Mouse (Mus musculus) brown adipose tissue, adult 24 weeks (tissue): ENCODE results near the gene Olfr432. TPM values are rescaled to one million over a fixed set of nuclear protein-coding genes. Genes with fewer than 3 reads are reported as not detected.
A peak's percentile ranks its signal among the peaks of the same experiment; 100 is the strongest.
"Not testable (repeated sequence)": the region's sequence is repeated elsewhere in the genome, so short reads cannot be mapped to it uniquely, and the experiment has no call there.

Experiments
- H3K27ac ChIP-seq: fragments of 200-500 bp; replicated peaks from 2 replicates; pipeline ENCODE4 v1.5.1; 2012; ENCODE audit warnings: low read depth, mild to moderate bottlenecking, low read length
- H3K4me1 ChIP-seq: fragments of 200-500 bp; 2 replicates; pipeline ENCODE4 v1.6.1; 2012; ENCODE audit warnings: low read length, mixed read lengths; ENCODE audit not compliant: control insufficient read depth, insufficient read depth, insufficient read length
- H3K4me3 ChIP-seq: fragments of 200-500 bp; 2 replicates; pipeline ENCODE4 v1.5.1; 2012; ENCODE audit warnings: low read depth, mild to moderate bottlenecking, low read length, moderate library complexity; ENCODE audit not compliant: insufficient read depth
- polyA plus RNA-seq: library from polyadenylated mRNA; stranded (reverse); fragments of >200 nt; gene quantifications from 2 replicates; pipeline ENCODE4 v1.2.4, GENCODE M21; 2012; ENCODE audit not compliant: missing spikeins, insufficient read depth, insufficient read length

Olfr432 gene
- polyA plus RNA-seq = not detected in 2 replicates

- H3K4me3 ChIP-seq = no peak within 1 kb of the TSS
- H3K4me1 ChIP-seq = no peaks in the 10 kb centered on the region
Measured at GRCm38 (mm10) chr1:174048893-174049292, at the start of gene Olfr432. TSS of gene Olfr432 (plus strand) at chr1:174049205.

GRCm38 (mm10) chr1:174004352-174005109, 44.5 kb upstream of the Olfr432 start:
- not testable (repeated sequence) for H3K4me3 ChIP-seq, H3K4me1 ChIP-seq, H3K27ac ChIP-seq

More at GRCm38 (mm10) chr1:174048893-174049292, at the start of gene Olfr432:
- H3K27ac ChIP-seq = no peak within 1 kb of the TSS

GRCm38 (mm10) chr1:174007050-174007449, 42.0 kb upstream of the Olfr432 start:
- not testable (repeated sequence) for H3K4me1 ChIP-seq, H3K4me3 ChIP-seq, H3K27ac ChIP-seq

- Histone ChIP-seq H3K27ac (peak within 1 kb of the TSS; percentile 60), H3K4me3 (peak within 1 kb of the TSS; percentile 41), H3K4me1 (no peaks in the 10 kb centered on the region)
Measured at GRCm38 (mm10) chr1:174031698-174032097, 17.3 kb upstream of the Olfr432 start, which contains the start of gene Ifi205. TSS of gene Ifi205 (minus strand) at chr1:174031810.

- Histone ChIP-seq H3K4me3 (no peak overlapping the region), H3K27ac (no peak overlapping the region), H3K4me1 (no peaks in the 10 kb centered on the region)
Measured at GRCm38 (mm10) chr1:174035841-174036240, 13.2 kb upstream of the Olfr432 start.

- Histone ChIP-seq H3K27ac (no peak overlapping the region), H3K4me3 (no peak overlapping the region)
Measured at GRCm38 (mm10) chr1:174038480-174038879, 10.5 kb upstream of the Olfr432 start.

GRCm38 (mm10) chr1:174040523-174041177, 8.4 kb upstream of the Olfr432 start, which contains the start of gene Olfr433:
TSS of gene Olfr433 (plus strand) at chr1:174040705.
- Histone ChIP-seq H3K27ac (peak within 1 kb of the TSS; percentile 39; the same call in 1 of the 2 replicates), H3K4me1 (no peaks in the 10 kb centered on the region), H3K4me3 (no peak within 1 kb of the TSS)

More at GRCm38 (mm10) chr1:174038480-174038879, 10.5 kb upstream of the Olfr432 start:
- no peaks in the 10 kb centered on the region for H3K4me1 ChIP-seq

GRCm38 (mm10) chr1:174042091-174042884, 6.7 kb upstream of the Olfr432 start:
- not testable (repeated sequence) for H3K4me1 ChIP-seq, H3K27ac ChIP-seq, H3K4me3 ChIP-seq

GRCm38 (mm10) chr1:174044431-174044830, 4.6 kb upstream of the Olfr432 start:
- Histone ChIP-seq H3K4me3 (no peak overlapping the region), H3K4me1 (no peaks in the 10 kb centered on the region), H3K27ac (no peak overlapping the region)

GRCm38 (mm10) chr1:174048227-174048626, 778 bp upstream of the Olfr432 start:
- not testable (repeated sequence) for H3K27ac ChIP-seq, H3K4me1 ChIP-seq, H3K4me3 ChIP-seq

GRCm38 (mm10) chr1:174049357-174049756, 352 bp downstream of the Olfr432 start:
- not testable (repeated sequence) for H3K4me3 ChIP-seq, H3K27ac ChIP-seq, H3K4me1 ChIP-seq

GRCm38 (mm10) chr1:174050532-174050931, 1.5 kb downstream of the Olfr432 start:
- Histone ChIP-seq H3K27ac (no peak overlapping the region), H3K4me3 (no peak overlapping the region), H3K4me1 (no peaks in the 10 kb centered on the region)

GRCm38 (mm10) chr1:174051515-174051914, 2.5 kb downstream of the Olfr432 start:
- peak overlapping the region; percentile 66; the same call in 1 of the 2 replicates for H3K27ac ChIP-seq
- no peak overlapping the region for H3K4me3 ChIP-seq
- H3K4me1 ChIP-seq = no peaks in the 10 kb centered on the region

- Histone ChIP-seq H3K4me3 (no peak overlapping the region), H3K27ac (peak overlapping the region; percentile 66)
Measured at GRCm38 (mm10) chr1:174051931-174052536, 3.0 kb downstream of the Olfr432 start.

More at GRCm38 (mm10) chr1:174051931-174052536, 3.0 kb downstream of the Olfr432 start:
- H3K4me1 ChIP-seq = no peaks in the 10 kb centered on the region
